Mouse (Mus musculus): Measurements from ENCODE around the gene Slc30a3.

Gene Slc30a3

DNA sequence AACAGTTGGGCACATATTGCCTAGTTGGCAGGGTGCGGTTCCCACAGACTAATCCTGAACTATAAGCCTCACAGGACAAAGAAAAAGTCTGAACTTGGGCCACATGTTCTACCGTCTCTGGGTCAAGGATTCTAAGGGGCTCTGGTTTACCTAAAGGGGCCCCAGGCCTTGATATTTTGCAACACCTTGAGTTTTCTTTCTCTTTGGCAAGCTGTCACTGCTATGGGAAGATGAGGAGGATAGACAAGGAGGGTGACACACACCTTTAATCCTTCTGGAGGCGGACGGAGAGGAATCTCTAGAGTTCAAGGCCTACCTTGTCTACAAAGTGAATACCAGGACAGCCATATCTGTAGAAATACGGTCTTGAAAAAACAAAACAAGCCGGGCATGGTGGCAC, 61.6 kb downstream of the Slc30a3 start:
- ChIA-PET CTCF (no interaction called here), POLR2A (interaction anchor here in 2 of 4 experiments (3.3 to 3.5 kb wide), 3 partner anchors 15 to 70 kb away, joined by 43 to 71 read pairs (median 61); partner anchors contain the start of gene Trim54 (in 1 of the 2))

DNA sequence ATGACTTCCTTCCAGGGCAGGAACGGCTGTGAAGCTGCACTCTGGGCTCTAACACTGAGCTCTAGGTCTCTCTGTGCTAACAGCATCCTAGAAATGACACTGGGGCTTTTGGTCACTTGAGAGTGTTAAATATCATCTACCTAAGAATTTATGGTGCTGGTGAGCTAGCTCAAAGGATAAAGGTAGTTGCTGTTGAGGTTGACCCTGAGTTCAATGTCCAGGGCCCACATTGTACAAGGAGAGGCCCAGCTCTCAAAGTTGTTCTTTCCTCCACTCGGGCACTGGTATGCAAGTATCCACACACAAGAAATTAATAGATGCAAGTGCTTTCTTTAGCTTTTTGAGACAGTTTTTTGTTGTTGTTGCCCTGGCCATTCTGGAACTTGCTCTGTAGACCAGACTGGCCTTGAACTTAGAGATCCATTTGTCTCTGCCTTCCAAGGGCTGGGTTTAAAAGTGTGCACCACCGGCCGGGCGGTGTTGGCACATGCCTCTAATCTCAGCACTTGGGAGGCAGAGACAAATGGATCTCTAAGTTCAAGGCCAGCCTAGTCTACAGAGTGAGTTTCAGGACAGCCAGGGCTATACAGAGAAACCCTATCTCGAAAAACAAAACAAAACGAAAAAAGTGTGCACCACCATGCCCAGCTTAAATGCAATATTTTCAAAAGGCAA, 69.7 kb downstream of the Slc30a3 start:
- POLR2A ChIA-PET = interaction anchor here in 3 of 4 experiments (0.6 to 6.3 kb wide), 9 partner anchors 8 to 328 kb away, joined by 3 to 49 read pairs (median 4); partner anchors contain the start of genes Atraid (in 3 of the 3), Slc5a6 (in 3 of the 3) and Trim54 (in 1 of the 3)
- CTCF ChIA-PET = interaction anchor here in 1 of 4 experiments (1.0 kb wide), 1 partner anchor 17 kb away, joined by 3 read pairs; the partner anchor contains the start of gene Cad

DNA sequence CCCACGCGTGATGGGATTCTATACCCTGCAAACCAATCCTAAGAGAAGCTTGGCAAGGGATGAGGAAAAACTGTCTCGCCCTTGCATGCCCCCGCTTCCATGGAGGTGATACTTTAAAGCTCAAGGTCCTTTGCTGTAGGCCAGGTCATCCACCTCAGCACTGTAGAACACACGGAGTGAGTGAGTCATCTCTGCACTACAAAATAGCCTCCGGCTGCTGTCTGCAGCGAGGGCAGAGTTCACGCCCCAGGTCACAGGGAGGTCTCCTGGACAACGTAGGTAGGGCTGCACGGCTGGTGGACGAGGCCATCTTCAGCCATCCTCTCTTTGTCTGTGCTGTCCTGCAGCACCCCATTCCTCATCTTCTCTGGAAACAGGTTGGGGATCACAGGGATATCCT, 71.5 kb downstream of the Slc30a3 start:
- ChIA-PET CTCF (interaction anchor here in 1 of 4 experiments (0.6 kb wide), 1 partner anchor 27 kb away, joined by 3 read pairs; no protein-coding TSS in a partner anchor), POLR2A (interaction anchor here in 2 of 4 experiments (1.3 to 6.3 kb wide), 4 partner anchors 11 to 23 kb away, joined by 3 to 49 read pairs (median 18); partner anchors contain the start of genes Atraid (in 2 of the 2) and Slc5a6 (in 2 of the 2))
